Mouse (Mus musculus) embryonic facial prominence, embryonic 11.5 days (tissue): Measurements from ENCODE around the gene Dcdc2b. TPM values are rescaled to one million over a fixed set of nuclear protein-coding genes. Genes with fewer than 3 reads are reported as not detected.

Experiments used
- ATAC-seq: fragments of 200-750 bp; cut with Nextera tagmentation; replicated peaks from 2 replicates; pipeline ENCODE4 v1.8.0; 2017; ENCODE audit warnings: low read depth; ENCODE audit not compliant: insufficient number of reproducible peaks, low FRiP score, low TSS enrichment
- DNase-seq: peaks from one replicate; pipeline ENCODE4 v3.0.0-alpha.2; 2015; ENCODE audit warnings: low spot score
- H3K27ac ChIP-seq: fragments of 300-500 bp; sonication (generic); replicated peaks from 2 replicates; pipeline ENCODE4 v1.5.1; 2014; ENCODE audit warnings: mild to moderate bottlenecking, low read depth, low read length, control low read depth
- H3K27me3 ChIP-seq: fragments of 300-500 bp; sonication (generic); 2 replicates; pipeline ENCODE4 v1.6.1; 2014; ENCODE audit warnings: mild to moderate bottlenecking, low read length, moderate library complexity, mixed read lengths; ENCODE audit not compliant: control insufficient read depth, insufficient read depth
- H3K36me3 ChIP-seq: fragments of 300-500 bp; sonication (generic); replicated peaks from 2 replicates; pipeline ENCODE4 v1.6.1; 2014; ENCODE audit warnings: low read depth, mild to moderate bottlenecking, low read length, moderate library complexity, mixed read lengths; ENCODE audit not compliant: control insufficient read depth, insufficient read depth
- H3K4me1 ChIP-seq: fragments of 300-500 bp; sonication (generic); 2 replicates; pipeline ENCODE4 v1.6.1; 2014; ENCODE audit warnings: low read length, mixed read lengths; ENCODE audit not compliant: control insufficient read depth, insufficient read depth
- H3K4me2 ChIP-seq: fragments of 300-500 bp; sonication (generic); 2 replicates; pipeline ENCODE4 v1.6.1; 2014; ENCODE audit warnings: low read depth, mild to moderate bottlenecking, control low read depth, low read length, moderate library complexity
- H3K4me3 ChIP-seq: fragments of 300-500 bp; sonication (generic); 2 replicates; pipeline ENCODE4 v1.5.1; 2014; ENCODE audit warnings: low read depth, low read length, control low read depth
- H3K9ac ChIP-seq: fragments of 300-500 bp; sonication (generic); replicated peaks from 2 replicates; pipeline ENCODE4 v1.6.1; 2014; ENCODE audit warnings: mild to moderate bottlenecking, control low read depth, low read length
- H3K9me3 ChIP-seq: fragments of 300-500 bp; sonication (generic); replicated peaks from 2 replicates; pipeline ENCODE4 v1.6.1; 2016; ENCODE audit warnings: mild to moderate bottlenecking, low read length, inconsistent platforms, mixed read lengths; ENCODE audit not compliant: control insufficient read depth
- WGBS: fragments of 180-500 bp; shearing (Covaris S2); extraction: QIAGEN DNeasy Blood & Tissue Kit; methylation state at CpG from one replicate; pipeline ENCODE4 v1.1.7; 2014; 5-methylcytosine and 5-hydroxymethylcytosine counted together
- polyA plus RNA-seq: library from polyadenylated mRNA; unstranded; fragments of >200 nt; fragmentation: Nextera tagmentation; extraction: Ambion mirVana; gene quantifications from 2 replicates; pipeline ENCODE4 v1.2.1, GENCODE M21; 2014

Dcdc2b gene
- polyA plus RNA-seq, 1 experiment from 2014 or later = 1.2 TPM

GRCm38 (mm10) chr4:129572236-129573092 lies 41.6 kb downstream of the Dcdc2b start:
- ATAC-seq (no peak), DNase-seq (no peak)
- no peak overlapping the region for H3K27ac ChIP-seq
- 77% methylated on average over 13 of the region's 13 CpGs for WGBS
- no peak overlapping the region for H3K4me2 ChIP-seq
- H3K9ac ChIP-seq = no peak overlapping the region
- no peaks in the 10 kb centered on the region for H3K4me1 ChIP-seq
- no peaks in the 10 kb centered on the region for H3K36me3 ChIP-seq
- no peaks in the 10 kb centered on the region for H3K9me3 ChIP-seq
- H3K4me3 ChIP-seq = no peak overlapping the region
- H3K27me3 ChIP-seq = no peaks in the 10 kb centered on the region

GRCm38 (mm10) chr4:129571551-129572084 lies 42.4 kb downstream of the Dcdc2b start:
- WGBS = 75% methylated on average over 8 of the region's 8 CpGs
- H3K4me3 ChIP-seq = no peak overlapping the region
- no peaks in the 10 kb centered on the region for H3K27me3 ChIP-seq
- H3K4me1 ChIP-seq = no peaks in the 10 kb centered on the region
- DNase-seq (no peak), ATAC-seq (no peak)
- H3K27ac ChIP-seq = no peak overlapping the region
- H3K4me2 ChIP-seq = no peak overlapping the region
- H3K9ac ChIP-seq = no peak overlapping the region
- no peaks in the 10 kb centered on the region for H3K9me3 ChIP-seq
- H3K36me3 ChIP-seq = no peaks in the 10 kb centered on the region

GRCm38 (mm10) chr4:129570028-129570427 lies 44.0 kb downstream of the Dcdc2b start:
- no peaks in the 10 kb centered on the region for H3K4me1 ChIP-seq
- DNase-seq = no peak
- H3K9ac ChIP-seq = no peak overlapping the region
- no peak overlapping the region for H3K4me3 ChIP-seq
- H3K27me3 ChIP-seq = no peaks in the 10 kb centered on the region
- no peaks in the 10 kb centered on the region for H3K9me3 ChIP-seq
- no peak for ATAC-seq
- 89% methylated on average over 6 of the region's 6 CpGs for WGBS
- no peaks in the 10 kb centered on the region for H3K36me3 ChIP-seq
- H3K4me2 ChIP-seq = no peak overlapping the region
- no peak overlapping the region for H3K27ac ChIP-seq

GRCm38 (mm10) chr4:129568366-129568765 lies 45.7 kb downstream of the Dcdc2b start:
- WGBS = 92% methylated on average over 7 of the region's 7 CpGs
- Histone ChIP-seq H3K36me3 (no peaks in the 10 kb centered on the region), H3K4me2 (no peak overlapping the region), H3K4me1 (no peaks in the 10 kb centered on the region), H3K9me3 (no peaks in the 10 kb centered on the region), H3K27me3 (no peaks in the 10 kb centered on the region), H3K27ac (no peak overlapping the region), H3K4me3 (no peak overlapping the region), H3K9ac (no peak overlapping the region)
- ATAC-seq (no peak), DNase-seq (no peak)

DNA sequence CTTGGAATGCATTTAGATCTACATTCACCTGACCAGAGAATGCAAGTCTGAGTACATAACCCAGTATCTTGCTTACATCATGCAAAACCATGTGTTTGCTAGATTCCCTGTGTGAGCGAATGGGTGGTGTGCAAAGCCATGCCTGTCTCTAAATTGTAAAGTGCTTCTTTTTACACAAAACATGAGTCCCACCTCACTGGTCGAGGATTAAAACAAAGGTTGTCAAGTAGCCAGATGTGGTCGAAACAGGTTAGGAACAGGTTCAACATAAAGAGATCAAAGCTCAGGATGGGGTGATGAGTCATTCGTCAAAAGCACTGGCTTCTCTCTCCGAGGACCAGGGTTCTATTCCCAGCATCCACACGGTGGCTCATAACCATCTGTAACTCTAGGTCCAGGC lies 48.9 kb downstream of the Dcdc2b start:
- Histone ChIP-seq H3K4me1 (no peaks in the 10 kb centered on the region), H3K27me3 (no peaks in the 10 kb centered on the region), H3K4me3 (no peak overlapping the region), H3K9me3 (no peaks in the 10 kb centered on the region), H3K36me3 (no peaks in the 10 kb centered on the region), H3K4me2 (no peak overlapping the region), H3K27ac (no peak overlapping the region), H3K9ac (no peak overlapping the region)
- ATAC-seq (no peak), DNase-seq (no peak)
- 82% methylated on average over 6 of the region's 6 CpGs for WGBS

- DNase-seq = peak; percentile 55
- Histone ChIP-seq H3K9me3 (no peaks in the 10 kb centered on the region), H3K4me1 (no peaks in the 10 kb centered on the region), H3K4me2 (no peak overlapping the region), H3K27me3 (no peaks in the 10 kb centered on the region), H3K36me3 (no peaks in the 10 kb centered on the region), H3K27ac (no peak overlapping the region), H3K4me3 (no peak overlapping the region), H3K9ac (no peak overlapping the region)
- ATAC-seq = no peak
- 36% methylated on average over 8 of the region's 8 CpGs for WGBS
Observed at GRCm38 (mm10) chr4:129563718-129564117, 50.3 kb downstream of the Dcdc2b start.

GRCm38 (mm10) chr4:129561184-129561583 lies 52.9 kb downstream of the Dcdc2b start:
- 91% methylated on average over 5 of the region's 5 CpGs for WGBS
- no peaks in the 10 kb centered on the region for H3K36me3 ChIP-seq
- DNase-seq (no peak), ATAC-seq (no peak)
- no peak overlapping the region for H3K27ac ChIP-seq
- no peak overlapping the region for H3K9ac ChIP-seq
- H3K4me1 ChIP-seq = no peaks in the 10 kb centered on the region
- H3K27me3 ChIP-seq = no peaks in the 10 kb centered on the region
- H3K4me3 ChIP-seq = no peak overlapping the region
- H3K9me3 ChIP-seq = no peaks in the 10 kb centered on the region
- H3K4me2 ChIP-seq = no peak overlapping the region
